Mouse (Mus musculus): ENCODE measurements around the gene Dysf.
A peak's percentile ranks its signal among the peaks of the same experiment; 100 is the strongest.

- TF ChIP-seq CTCF (conservative IDR thresholded peaks at IDR 0.05; ENCODE audit: insufficient read depth, insufficient read length, low read depth, low read length) = peak; percentile 84
- no peak for TF ChIP-seq POLR2A (IDR thresholded peaks at IDR 0.05; ENCODE audit: low read depth, low read length)
Measured at GRCm38 (mm10) chr6:84095882-84096281, 87.5 kb downstream of the Dysf start.

Measured in kidney, adult 2 months (tissue).